Mouse (Mus musculus): ENCODE measurements around the gene Ube2m.

DNA sequence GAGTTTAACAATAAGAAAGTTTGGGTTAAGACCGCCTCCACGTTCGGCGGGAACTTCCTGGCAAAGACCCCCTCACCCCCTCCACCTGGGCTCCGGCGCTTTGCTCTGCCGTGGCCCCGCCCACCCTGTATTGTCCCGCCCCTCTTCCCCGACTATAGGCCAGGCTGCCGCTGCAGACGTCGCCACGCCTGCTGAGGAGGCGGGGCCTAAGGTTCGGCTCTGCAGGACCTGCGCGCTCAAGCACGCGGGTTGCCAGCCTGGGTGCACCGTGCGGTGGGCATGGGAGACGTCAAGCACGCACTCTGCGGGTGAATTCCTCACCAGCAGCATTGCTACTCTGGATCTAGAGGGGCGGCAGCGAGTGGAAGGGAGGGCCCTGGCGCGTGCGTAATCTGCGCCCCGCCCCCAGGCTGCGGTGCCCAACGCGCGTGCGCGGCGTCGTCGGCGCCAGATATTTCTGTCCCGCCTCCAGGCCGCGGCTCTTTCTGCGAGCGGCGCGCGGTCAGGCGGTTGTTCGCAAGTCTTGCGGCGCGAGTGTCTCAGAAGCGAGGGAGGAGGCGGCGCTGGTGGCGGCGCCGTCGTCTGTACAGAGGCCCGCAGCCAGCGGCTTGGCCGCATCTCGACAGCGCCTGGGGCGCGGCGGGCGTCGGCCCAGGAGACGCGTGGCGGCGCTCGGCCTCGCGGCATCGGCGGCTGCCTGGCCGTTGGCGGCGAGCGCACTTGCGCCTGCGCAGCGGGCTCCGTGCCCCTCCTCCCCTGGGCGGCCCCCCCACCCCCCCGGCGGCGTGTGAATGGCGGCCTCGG lies 13.9 kb downstream of the Ube2m start:
- TF ChIP-seq POLR2A (IDR thresholded peaks at IDR 0.05; ENCODE audit: insufficient read depth, low read length) (peak; percentile 48), CTCF (IDR thresholded peaks at IDR 0.05; ENCODE audit: low read depth, low read length) (no peak), EP300 (IDR thresholded peaks at IDR 0.05; ENCODE audit: insufficient read depth, low read depth, low read length) (no peak)

Data from ES-Bruce4 (cell line).